Mouse (Mus musculus) intestine, embryonic 16.5 days (tissue): ENCODE results near the gene Pde10a. TPM values are rescaled to one million over a fixed set of nuclear protein-coding genes. Genes with fewer than 3 reads are reported as not detected.
"Not testable (repeated sequence)": the region's sequence is repeated elsewhere in the genome, so short reads cannot be mapped to it uniquely, and the experiment has no call there.

ENCODE experiments used
- ATAC-seq: fragments of 200-750 bp; cut with Nextera tagmentation; 2 replicates; pipeline ENCODE4 v1.8.0; 2017; ENCODE audit warnings: moderate TSS enrichment, moderate library complexity
- H3K27ac ChIP-seq: fragments of 300-500 bp; sonication (generic); 2 replicates; pipeline ENCODE4 v1.5.1; 2014; ENCODE audit warnings: mild to moderate bottlenecking, low read length
- H3K27me3 ChIP-seq: fragments of 300-500 bp; sonication (generic); replicated peaks from 2 replicates; pipeline ENCODE4 v1.6.1; 2014; ENCODE audit warnings: low read length, control low read depth, mixed read lengths; ENCODE audit not compliant: control insufficient read depth, insufficient read depth
- H3K36me3 ChIP-seq: fragments of 300-500 bp; sonication (generic); 2 replicates; pipeline ENCODE4 v1.6.1; 2014; ENCODE audit warnings: low read length, control low read depth; ENCODE audit not compliant: control insufficient read depth, insufficient read depth
- H3K4me1 ChIP-seq: fragments of 300-500 bp; sonication (generic); 2 replicates; pipeline ENCODE4 v1.6.1; 2014; ENCODE audit warnings: low read length, control low read depth, mixed read lengths; ENCODE audit not compliant: control insufficient read depth, insufficient read depth
- H3K4me2 ChIP-seq: fragments of 300-500 bp; sonication (generic); 2 replicates; pipeline ENCODE4 v1.6.1; 2014; ENCODE audit warnings: low read depth, low read length, control low read depth
- H3K4me3 ChIP-seq: fragments of 300-500 bp; sonication (generic); 2 replicates; pipeline ENCODE4 v1.5.1; 2014; ENCODE audit warnings: mild to moderate bottlenecking, low read length
- H3K9ac ChIP-seq: fragments of 300-500 bp; sonication (generic); 2 replicates; pipeline ENCODE4 v1.6.1; 2014; ENCODE audit warnings: low read depth, low read length
- H3K9me3 ChIP-seq: fragments of 300-500 bp; sonication (generic); 2 replicates; pipeline ENCODE4 v1.6.1; 2016; ENCODE audit warnings: low read length, control low read depth; ENCODE audit not compliant: control insufficient read depth
- WGBS: fragments of 180-500 bp; shearing (Covaris S2); extraction: QIAGEN DNeasy Blood & Tissue Kit; methylation state at CpG from one replicate; pipeline ENCODE4 v1.1.7; 2014; 5-methylcytosine and 5-hydroxymethylcytosine counted together
- polyA plus RNA-seq: library from polyadenylated mRNA; unstranded; fragments of >200 nt; fragmentation: Nextera tagmentation; extraction: Ambion mirVana; gene quantifications from 2 replicates; pipeline ENCODE4 v1.2.1, GENCODE M21; 2015

The Pde10a gene
- polyA plus RNA-seq, 1 experiment from 2014 or later = 1.0 TPM

DNA sequence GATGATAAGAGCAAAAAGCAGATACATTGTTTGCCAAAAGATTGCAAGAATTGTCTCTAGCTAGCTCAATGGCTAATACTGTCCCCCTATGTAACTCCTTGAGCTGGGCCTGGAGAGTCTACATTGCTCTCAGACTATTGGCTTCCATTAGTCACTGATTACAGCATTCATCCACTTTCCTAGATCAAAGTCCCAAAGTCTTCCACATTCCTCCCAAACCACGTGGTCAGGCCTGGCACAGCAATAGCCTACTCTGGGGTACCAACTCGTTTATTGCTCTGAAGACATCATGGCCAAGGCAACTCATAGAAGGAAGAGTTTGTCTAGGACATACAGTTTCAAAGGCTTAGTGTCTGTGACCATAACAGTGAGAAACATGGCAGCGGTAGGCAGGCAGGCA, 173.6 kb downstream of the Pde10a start:
- Histone ChIP-seq H3K4me2 (no peak overlapping the region), H3K27me3 (no peaks in the 10 kb centered on the region), H3K4me1 (no peaks in the 10 kb centered on the region), H3K9me3 (no peaks in the 10 kb centered on the region), H3K9ac (no peak overlapping the region), H3K4me3 (no peak overlapping the region), H3K27ac (no peak overlapping the region), H3K36me3 (no peaks in the 10 kb centered on the region)
- no peak for ATAC-seq
- WGBS = 74% methylated on average over 3 of the region's 3 CpGs

GRCm38 (mm10) chr17:8701096-8701495, 175.9 kb downstream of the Pde10a start:
- Histone ChIP-seq H3K9me3 (no peaks in the 10 kb centered on the region), H3K4me3 (no peak overlapping the region), H3K4me2 (no peak overlapping the region), H3K27me3 (no peaks in the 10 kb centered on the region), H3K9ac (no peak overlapping the region), H3K27ac (no peak overlapping the region), H3K36me3 (no peaks in the 10 kb centered on the region), H3K4me1 (no peaks in the 10 kb centered on the region)
- WGBS = 71% methylated on average over 7 of the region's 7 CpGs
- no peak for ATAC-seq

DNA sequence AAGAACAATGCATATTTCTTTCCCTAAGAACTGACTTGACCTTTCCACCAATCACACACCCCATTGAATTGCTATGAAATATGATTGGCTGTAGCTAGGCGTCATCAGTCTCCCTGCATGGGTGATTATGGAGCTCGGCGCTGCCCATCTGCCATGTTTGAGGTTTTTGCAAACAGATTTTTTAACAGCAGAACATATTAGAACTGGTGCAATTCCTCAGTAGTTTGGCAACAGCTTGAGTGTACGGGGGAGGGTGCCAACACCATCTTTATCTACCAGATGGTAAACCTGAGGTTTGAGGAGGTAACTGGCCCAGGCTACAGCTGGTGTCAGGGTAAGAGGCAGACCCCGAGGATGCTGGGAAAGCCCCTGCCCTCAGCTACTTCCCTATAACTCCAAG, 177.3 kb downstream of the Pde10a start:
- WGBS = 82% methylated on average over 5 of the region's 5 CpGs
- no peak for ATAC-seq
- H3K4me3 ChIP-seq = no peak overlapping the region

DNA sequence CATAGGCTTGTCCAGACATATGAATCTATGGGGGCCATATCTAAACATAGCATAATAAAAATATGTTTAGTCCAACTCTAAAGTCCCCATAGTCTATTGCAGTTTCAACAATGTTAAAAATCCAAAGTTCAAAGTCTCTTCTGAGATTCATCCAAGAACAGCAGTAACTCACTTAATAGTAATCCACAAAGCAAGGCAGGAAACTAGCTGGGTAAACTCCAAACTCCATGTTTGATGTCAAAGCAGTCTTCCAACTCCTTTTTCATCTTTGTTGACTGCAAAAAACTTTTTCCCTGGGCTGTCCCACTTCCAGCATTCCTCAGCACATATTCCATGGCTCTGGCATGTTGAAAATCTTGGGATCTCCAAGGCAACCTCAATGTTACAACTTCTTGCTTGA, 182.8 kb downstream of the Pde10a start:
- no peak overlapping the region for H3K9ac ChIP-seq
- no peaks in the 10 kb centered on the region for H3K4me1 ChIP-seq
- no peaks in the 10 kb centered on the region for H3K36me3 ChIP-seq
- no peak for ATAC-seq
- H3K27me3 ChIP-seq = no peaks in the 10 kb centered on the region
- no peaks in the 10 kb centered on the region for H3K9me3 ChIP-seq
- H3K4me3 ChIP-seq = no peak overlapping the region
- H3K4me2 ChIP-seq = no peak overlapping the region
- H3K27ac ChIP-seq = no peak overlapping the region

More for the DNA sequence above, 177.3 kb downstream of the Pde10a start:
- Histone ChIP-seq H3K27me3 (no peaks in the 10 kb centered on the region), H3K9me3 (no peaks in the 10 kb centered on the region), H3K27ac (no peak overlapping the region), H3K36me3 (no peaks in the 10 kb centered on the region), H3K9ac (no peak overlapping the region), H3K4me2 (no peak overlapping the region), H3K4me1 (no peaks in the 10 kb centered on the region)

GRCm38 (mm10) chr17:8712734-8713133, 187.6 kb downstream of the Pde10a start:
- not testable (repeated sequence) for H3K4me3 ChIP-seq, ATAC-seq, H3K4me1 ChIP-seq, H3K27ac ChIP-seq, H3K9ac ChIP-seq, H3K27me3 ChIP-seq, H3K4me2 ChIP-seq, H3K36me3 ChIP-seq, H3K9me3 ChIP-seq
- WGBS = 85% methylated on average over 2 of the region's 2 CpGs

DNA sequence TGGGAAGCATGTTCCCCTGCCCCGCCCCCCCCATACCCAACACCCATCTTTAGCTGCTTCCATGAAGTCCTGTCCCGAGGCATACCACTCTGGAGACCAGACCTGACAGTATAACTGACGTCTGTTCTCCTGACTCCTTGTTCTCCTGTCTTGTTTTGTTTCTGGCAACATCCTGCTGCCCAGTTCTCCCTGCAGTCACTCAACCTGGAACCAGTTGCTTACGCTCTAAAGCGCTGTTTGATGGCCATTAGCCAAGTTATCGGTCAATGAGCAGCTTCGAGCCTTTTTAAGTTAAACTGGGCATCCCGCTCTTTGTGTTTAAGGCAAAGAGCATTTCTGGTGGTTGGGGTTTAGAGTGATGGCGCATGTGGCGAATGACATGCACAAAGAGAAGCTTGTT, 195.8 kb downstream of the Pde10a start:
- 82% methylated on average over 10 of the region's 10 CpGs for WGBS
- no peaks in the 10 kb centered on the region for H3K27me3 ChIP-seq
- no peaks in the 10 kb centered on the region for H3K9me3 ChIP-seq
- H3K27ac ChIP-seq = no peak overlapping the region
- H3K4me2 ChIP-seq = no peak overlapping the region
- no peak overlapping the region for H3K9ac ChIP-seq
- H3K4me3 ChIP-seq = no peak overlapping the region
- no peaks in the 10 kb centered on the region for H3K36me3 ChIP-seq
- ATAC-seq = no peak
- no peaks in the 10 kb centered on the region for H3K4me1 ChIP-seq

DNA sequence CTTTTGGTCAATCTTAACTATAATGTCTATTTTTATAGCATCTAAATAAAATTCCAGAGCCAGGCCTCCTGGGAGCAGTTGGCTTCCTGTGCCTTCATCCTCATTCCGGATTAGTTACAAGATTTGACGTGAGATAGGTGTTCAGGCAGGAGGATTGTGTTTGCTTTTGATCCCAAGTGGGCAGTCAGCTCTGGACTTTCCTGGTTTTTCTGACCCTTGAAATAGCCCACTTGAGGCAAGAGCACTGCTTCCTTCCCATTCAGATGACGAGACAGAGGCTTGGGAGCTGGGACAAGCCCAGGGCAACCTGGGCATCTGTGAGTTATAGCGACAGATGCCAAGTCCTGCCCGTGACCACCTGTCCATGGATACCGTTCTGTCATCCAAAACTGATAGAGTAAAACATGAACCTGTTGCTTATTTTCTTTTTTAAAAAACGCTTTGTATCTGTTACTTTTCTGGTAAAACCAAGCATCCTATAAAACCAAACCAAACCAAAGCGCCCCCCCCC, 199.3 kb downstream of the Pde10a start:
- Histone ChIP-seq H3K4me1 (no peaks in the 10 kb centered on the region), H3K27me3 (no peaks in the 10 kb centered on the region), H3K36me3 (no peaks in the 10 kb centered on the region), H3K9me3 (no peaks in the 10 kb centered on the region), H3K4me3 (no peak overlapping the region), H3K4me2 (no peak overlapping the region), H3K9ac (no peak overlapping the region), H3K27ac (no peak overlapping the region)
- 77% methylated on average over 8 of the region's 8 CpGs for WGBS
- ATAC-seq = no peak

DNA sequence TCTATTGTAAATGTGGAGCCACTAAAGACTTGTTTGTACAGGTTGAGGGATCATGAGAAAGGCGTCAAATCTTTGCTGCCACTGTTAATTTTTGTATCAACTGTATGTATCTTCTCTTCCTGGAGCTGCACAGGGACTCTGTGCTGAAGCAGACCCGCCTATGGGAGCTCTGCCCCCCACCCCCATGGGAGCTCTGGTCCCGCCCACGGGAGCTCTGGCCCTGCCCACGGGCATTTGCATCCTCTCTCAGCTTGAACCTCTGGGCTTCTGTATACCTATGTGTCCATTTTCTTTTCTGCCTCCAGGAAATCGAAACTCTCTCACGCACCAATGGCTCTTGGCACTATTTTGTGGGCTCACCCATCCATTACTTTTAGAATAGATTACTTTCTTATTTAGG, 203.5 kb downstream of the Pde10a start:
- WGBS = 46% methylated on average over 7 of the region's 7 CpGs
- no peak for ATAC-seq

DNA sequence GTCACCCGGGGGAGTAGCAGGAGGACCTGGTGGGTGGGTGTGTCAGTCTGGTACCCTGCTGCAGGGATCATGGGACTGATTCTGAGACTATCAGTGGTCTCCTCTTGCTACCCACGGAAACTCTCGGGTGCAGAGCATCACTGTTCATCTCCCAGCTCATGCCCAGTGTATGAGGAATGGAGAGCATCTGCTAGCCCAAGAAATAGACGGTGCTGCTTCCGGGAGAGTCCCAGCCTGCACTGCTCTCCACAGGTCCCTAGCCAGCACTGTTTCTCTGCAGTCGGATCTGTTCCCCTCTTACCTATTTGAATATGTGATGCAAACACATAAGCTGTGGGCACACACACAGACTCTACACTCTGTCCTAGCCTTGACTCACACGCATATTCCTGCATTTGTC, 204.6 kb downstream of the Pde10a start:
- no peaks in the 10 kb centered on the region for H3K36me3 ChIP-seq
- no peaks in the 10 kb centered on the region for H3K4me1 ChIP-seq
- H3K4me3 ChIP-seq = no peak overlapping the region
- no peaks in the 10 kb centered on the region for H3K9me3 ChIP-seq
- no peak overlapping the region for H3K4me2 ChIP-seq
- H3K27me3 ChIP-seq = no peaks in the 10 kb centered on the region
- ATAC-seq = no peak
- H3K9ac ChIP-seq = no peak overlapping the region
- WGBS = 72% methylated on average over 7 of the region's 7 CpGs
- no peak overlapping the region for H3K27ac ChIP-seq

More for the DNA sequence above, 203.5 kb downstream of the Pde10a start:
- Histone ChIP-seq H3K4me2 (no peak overlapping the region), H3K4me1 (no peaks in the 10 kb centered on the region), H3K9ac (no peak overlapping the region), H3K27ac (no peak overlapping the region), H3K36me3 (no peaks in the 10 kb centered on the region), H3K9me3 (no peaks in the 10 kb centered on the region), H3K4me3 (no peak overlapping the region), H3K27me3 (no peaks in the 10 kb centered on the region)

GRCm38 (mm10) chr17:8731073-8731472, 205.9 kb downstream of the Pde10a start:
- Histone ChIP-seq H3K9me3 (no peaks in the 10 kb centered on the region), H3K27me3 (no peaks in the 10 kb centered on the region), H3K4me2 (no peak overlapping the region), H3K9ac (no peak overlapping the region), H3K36me3 (no peaks in the 10 kb centered on the region), H3K4me1 (no peaks in the 10 kb centered on the region), H3K4me3 (no peak overlapping the region), H3K27ac (no peak overlapping the region)
- no peak for ATAC-seq
- WGBS = 70% methylated on average over 6 of the region's 6 CpGs
